In genomic region chr12:81841046-81841445, GRCm38 (mm10) we compare ENCODE assay signal across 16 mouse cellular contexts.
"Had no signal": no experiment of that assay in that cellular context is flagged by ENCODE, and none has a peak within 500 bp of the region (broad histone marks: within the 10 kb centered on the region; RNA-seq: fewer than 3 reads in every experiment).

No protein-coding gene starts in this region.

- ATAC-seq: midbrain, embryonic 13.5 days; midbrain, embryonic 16.5 days had no signal

- H3K9me3 ChIP-seq: liver, embryonic 13.5 days; megakaryocyte, embryonic 14.5 days; midbrain, embryonic 10.5 days; midbrain, embryonic 13.5 days; neural tube, embryonic 13.5 days had no signal

- H3K9ac ChIP-seq: liver, embryonic 13.5 days; midbrain, embryonic 13.5 days; neural tube, embryonic 13.5 days had no signal

- H3K4me2 ChIP-seq: liver, embryonic 13.5 days; midbrain, embryonic 13.5 days; neural tube, embryonic 13.5 days had no signal

- DNase-seq: kidney, adult 2 months; kidney, postnatal 25 days; layer of hippocampus, adult 9-11 months; liver, embryonic 13.5 days; lung, adult 2 months; lung, postnatal 36 days; thymus, adult 18-20 months; thymus, postnatal 36 days had no signal

- H3K4me3 ChIP-seq: layer of hippocampus, adult 2 months; liver, embryonic 13.5 days; megakaryocyte, embryonic 14.5 days; midbrain, embryonic 10.5 days; midbrain, embryonic 13.5 days; myocyte; neural tube, embryonic 13.5 days had no signal

- H3K27ac ChIP-seq: kidney, postnatal 0 days; layer of hippocampus, adult 2 months; liver, embryonic 13.5 days; midbrain, embryonic 10.5 days; midbrain, embryonic 13.5 days; neural tube, embryonic 13.5 days had no signal

- H3K27me3 ChIP-seq: neural tube, embryonic 13.5 days had no signal

- H3K36me3 ChIP-seq: liver, embryonic 13.5 days; midbrain, embryonic 10.5 days; midbrain, embryonic 13.5 days; neural tube, embryonic 13.5 days had no signal
